Mouse (Mus musculus): ENCODE measurements around the gene Txnrd2.

DNA sequence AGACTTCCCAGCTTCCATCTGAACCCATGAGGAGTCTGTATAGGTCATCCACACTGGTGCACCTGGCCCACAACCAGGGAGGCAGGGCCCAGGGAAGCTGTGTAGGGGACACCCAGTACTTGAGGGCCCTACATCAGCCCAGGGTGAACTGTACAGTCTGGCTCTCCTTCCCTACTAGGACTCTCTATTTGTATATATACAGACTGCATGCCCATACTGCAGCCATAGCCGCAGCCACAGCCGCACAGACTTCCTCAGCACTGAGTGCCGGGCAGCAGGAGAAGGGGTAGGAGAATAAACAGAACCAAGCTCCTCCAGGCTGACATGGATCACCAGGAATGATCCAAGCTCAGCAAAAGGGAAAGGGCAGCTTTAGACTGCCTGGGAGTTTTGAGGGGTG lies 34.6 kb downstream of the Txnrd2 start:
- TF ChIP-seq CTCF (IDR thresholded peaks at IDR 0.05; ENCODE audit: control insufficient read depth, insufficient read depth, insufficient replicate concordance, low read depth, low read length) (no peak), POLR2A (IDR thresholded peaks at IDR 0.05; ENCODE audit: control insufficient read depth, low read depth, low read length) (no peak)

Measured in testis, adult 2 months (tissue).